Mouse (Mus musculus): ENCODE data around the gene Cebpb. TPM values are rescaled to one million over a fixed set of nuclear protein-coding genes. Genes with fewer than 3 reads are reported as not detected.

The Cebpb gene
- polyA plus RNA-seq, 1 experiment from 2014 or later = 1.5 TPM

GRCm38 (mm10) chr2:167700018-167700417 lies 11.3 kb downstream of the Cebpb start:
- no peak overlapping the region for H3K4me3 ChIP-seq
- H3K9me3 ChIP-seq = peaks cover 6% of the 10 kb centered on the region
- H3K4me1 ChIP-seq (replicated peaks) = peaks cover 25% of the 10 kb centered on the region
- H3K27ac ChIP-seq = no peak overlapping the region
- DNase-seq (ENCODE audit: low spot score) = no peak
- no peaks in the 10 kb centered on the region for H3K36me3 ChIP-seq
- H3K27me3 ChIP-seq (ENCODE audit: insufficient read depth, poor library complexity, severe bottlenecking) = no peaks in the 10 kb centered on the region; the same call in 1 of the 2 replicates
- WGBS = 83% methylated on average over 5 of the region's 5 CpGs

- WGBS = 76% methylated on average over 5 of the region's 5 CpGs
- no peak overlapping the region for H3K27ac ChIP-seq
- no peak overlapping the region for H3K4me3 ChIP-seq
- no peak for DNase-seq (ENCODE audit: low spot score)
- H3K4me1 ChIP-seq (replicated peaks) = peaks cover 18% of the 10 kb centered on the region; the same call in 1 of the 2 replicates
- no peaks in the 10 kb centered on the region for H3K36me3 ChIP-seq
- no peaks in the 10 kb centered on the region for H3K9me3 ChIP-seq
- H3K27me3 ChIP-seq (ENCODE audit: insufficient read depth, poor library complexity, severe bottlenecking) = no peaks in the 10 kb centered on the region; the same call in none of the 2 replicates
These were observed 12.8 kb downstream of the Cebpb start for GRCm38 (mm10) chr2:167701472-167701871.

GRCm38 (mm10) chr2:167702126-167702525 lies 13.4 kb downstream of the Cebpb start:
- DNase-seq (ENCODE audit: low spot score) = no peak
- peaks cover 18% of the 10 kb centered on the region; the same call in 1 of the 2 replicates for H3K4me1 ChIP-seq (replicated peaks)
- no peak overlapping the region for H3K27ac ChIP-seq
- WGBS = 71% methylated on average over 6 of the region's 6 CpGs
- H3K27me3 ChIP-seq (ENCODE audit: insufficient read depth, poor library complexity, severe bottlenecking) = no peaks in the 10 kb centered on the region; the same call in none of the 2 replicates
- no peak overlapping the region for H3K4me3 ChIP-seq
- no peaks in the 10 kb centered on the region for H3K9me3 ChIP-seq
- H3K36me3 ChIP-seq = no peaks in the 10 kb centered on the region

- no peak overlapping the region for H3K4me3 ChIP-seq
- no peak for DNase-seq (ENCODE audit: low spot score)
- peaks cover 8% of the 10 kb centered on the region for H3K27me3 ChIP-seq (ENCODE audit: insufficient read depth, poor library complexity, severe bottlenecking)
- 89% methylated on average over 4 of the region's 4 CpGs for WGBS
- H3K36me3 ChIP-seq = no peaks in the 10 kb centered on the region
- H3K4me1 ChIP-seq (replicated peaks) = peaks cover 26% of the 10 kb centered on the region
- 0 out of 2 replicates have a peak overlapping the region, but pooled peaks have one; percentile 3 for H3K27ac ChIP-seq
- H3K9me3 ChIP-seq = no peaks in the 10 kb centered on the region
These were observed 15.7 kb downstream of the Cebpb start for GRCm38 (mm10) chr2:167704409-167704808.

GRCm38 (mm10) chr2:167706183-167706939 lies 17.6 kb downstream of the Cebpb start:
- Histone ChIP-seq H3K36me3 (no peaks in the 10 kb centered on the region), H3K27me3 (ENCODE audit: insufficient read depth, poor library complexity, severe bottlenecking) (peaks cover 13% of the 10 kb centered on the region), H3K9me3 (no peaks in the 10 kb centered on the region), H3K4me1 (replicated peaks) (peaks cover 35% of the 10 kb centered on the region), H3K4me3 (no peak overlapping the region), H3K27ac (0 out of 2 replicates have a peak overlapping the region, but pooled peaks have one; percentile 9)
- DNase-seq (ENCODE audit: low spot score) = no peak
- WGBS = 76% methylated on average over 11 of the region's 11 CpGs

- H3K27ac ChIP-seq = 0 out of 2 replicates have a peak overlapping the region, but pooled peaks have one; percentile 35
- no peaks in the 10 kb centered on the region for H3K36me3 ChIP-seq
- peaks cover 31% of the 10 kb centered on the region for H3K4me1 ChIP-seq (replicated peaks)
- no peak for DNase-seq (ENCODE audit: low spot score)
- no peaks in the 10 kb centered on the region for H3K9me3 ChIP-seq
- 68% methylated on average over 15 of the region's 15 CpGs for WGBS
- H3K4me3 ChIP-seq = no peak overlapping the region
- H3K27me3 ChIP-seq (ENCODE audit: insufficient read depth, poor library complexity, severe bottlenecking) = peaks cover 13% of the 10 kb centered on the region
These were observed 19.7 kb downstream of the Cebpb start for GRCm38 (mm10) chr2:167708373-167708772.

GRCm38 (mm10) chr2:167709969-167710368 lies 21.3 kb downstream of the Cebpb start:
- no peak for DNase-seq (ENCODE audit: low spot score)
- no peak overlapping the region for H3K27ac ChIP-seq
- peaks cover 13% of the 10 kb centered on the region; the same call in 1 of the 2 replicates for H3K27me3 ChIP-seq (ENCODE audit: insufficient read depth, poor library complexity, severe bottlenecking)
- peaks cover 24% of the 10 kb centered on the region for H3K4me1 ChIP-seq (replicated peaks)
- H3K4me3 ChIP-seq = no peak overlapping the region
- no peaks in the 10 kb centered on the region for H3K36me3 ChIP-seq
- H3K9me3 ChIP-seq = no peaks in the 10 kb centered on the region
- 63% methylated on average over 6 of the region's 6 CpGs for WGBS

GRCm38 (mm10) chr2:167710574-167710973 lies 21.9 kb downstream of the Cebpb start:
- no peak overlapping the region for H3K27ac ChIP-seq
- 59% methylated on average over 6 of the region's 6 CpGs for WGBS

GRCm38 (mm10) chr2:167712872-167713821 lies 24.4 kb downstream of the Cebpb start:
- no peak overlapping the region for H3K4me3 ChIP-seq
- no peaks in the 10 kb centered on the region for H3K9me3 ChIP-seq
- H3K36me3 ChIP-seq = no peaks in the 10 kb centered on the region
- WGBS = 79% methylated on average over 19 of the region's 23 CpGs
- DNase-seq (ENCODE audit: low spot score) = no peak
- H3K27me3 ChIP-seq (ENCODE audit: insufficient read depth, poor library complexity, severe bottlenecking) = peaks cover 13% of the 10 kb centered on the region; the same call in 1 of the 2 replicates
- peaks cover 19% of the 10 kb centered on the region for H3K4me1 ChIP-seq (replicated peaks)
- no peak overlapping the region for H3K27ac ChIP-seq

More at GRCm38 (mm10) chr2:167710574-167710973, 21.9 kb downstream of the Cebpb start:
- Histone ChIP-seq H3K4me3 (no peak overlapping the region), H3K4me1 (replicated peaks) (peaks cover 24% of the 10 kb centered on the region), H3K9me3 (no peaks in the 10 kb centered on the region), H3K27me3 (ENCODE audit: insufficient read depth, poor library complexity, severe bottlenecking) (peaks cover 13% of the 10 kb centered on the region; the same call in 1 of the 2 replicates), H3K36me3 (no peaks in the 10 kb centered on the region)
- DNase-seq (ENCODE audit: low spot score) = no peak

GRCm38 (mm10) chr2:167714298-167714697 lies 25.6 kb downstream of the Cebpb start:
- Histone ChIP-seq H3K4me3 (no peak overlapping the region), H3K4me1 (replicated peaks) (peaks cover 12% of the 10 kb centered on the region; the same call in 1 of the 2 replicates), H3K27me3 (ENCODE audit: insufficient read depth, poor library complexity, severe bottlenecking) (0 out of 2 replicates have a peak, but pooled peaks cover 5% of the 10 kb centered on the region), H3K9me3 (no peaks in the 10 kb centered on the region), H3K36me3 (no peaks in the 10 kb centered on the region), H3K27ac (no peak overlapping the region)
- 89% methylated on average over 6 of the region's 6 CpGs for WGBS
- no peak for DNase-seq (ENCODE audit: low spot score)

- H3K4me1 ChIP-seq (replicated peaks) = peaks cover 11% of the 10 kb centered on the region; the same call in 1 of the 2 replicates
- DNase-seq (ENCODE audit: low spot score) = no peak
- H3K4me3 ChIP-seq = no peak overlapping the region
- 0 out of 2 replicates have a peak, but pooled peaks cover 3% of the 10 kb centered on the region for H3K27me3 ChIP-seq (ENCODE audit: insufficient read depth, poor library complexity, severe bottlenecking)
- WGBS = 75% methylated on average over 6 of the region's 6 CpGs
- no peaks in the 10 kb centered on the region for H3K36me3 ChIP-seq
- H3K9me3 ChIP-seq = no peaks in the 10 kb centered on the region
- H3K27ac ChIP-seq = no peak overlapping the region
These were observed 26.3 kb downstream of the Cebpb start for GRCm38 (mm10) chr2:167715008-167715407.

- no peaks in the 10 kb centered on the region for H3K36me3 ChIP-seq
- no peak overlapping the region for H3K4me3 ChIP-seq
- no peak for DNase-seq (ENCODE audit: low spot score)
- no peaks in the 10 kb centered on the region for H3K27me3 ChIP-seq (ENCODE audit: insufficient read depth, poor library complexity, severe bottlenecking)
- H3K27ac ChIP-seq = no peak overlapping the region
- WGBS = 67% methylated on average over 1 of the region's 1 CpGs
- no peaks in the 10 kb centered on the region for H3K9me3 ChIP-seq
- peaks cover 12% of the 10 kb centered on the region for H3K4me1 ChIP-seq (replicated peaks)
These were observed 28.5 kb downstream of the Cebpb start for GRCm38 (mm10) chr2:167717208-167717607.

Measured in hindbrain, embryonic 10.5 days (tissue).